Mouse (Mus musculus) embryonic facial prominence, embryonic 11.5 days (tissue): ENCODE data around the gene Crybb1. TPM values are rescaled to one million over a fixed set of nuclear protein-coding genes. Genes with fewer than 3 reads are reported as not detected.

Source experiments
- ATAC-seq: fragments of 200-750 bp; cut with Nextera tagmentation; replicated peaks from 2 replicates; pipeline ENCODE4 v1.8.0; 2017; ENCODE audit warnings: low read depth; ENCODE audit not compliant: insufficient number of reproducible peaks, low FRiP score, low TSS enrichment
- DNase-seq: peaks from one replicate; pipeline ENCODE4 v3.0.0-alpha.2; 2015; ENCODE audit warnings: low spot score
- H3K27ac ChIP-seq: fragments of 300-500 bp; sonication (generic); replicated peaks from 2 replicates; pipeline ENCODE4 v1.5.1; 2014; ENCODE audit warnings: mild to moderate bottlenecking, low read depth, low read length, control low read depth
- H3K27me3 ChIP-seq: fragments of 300-500 bp; sonication (generic); 2 replicates; pipeline ENCODE4 v1.6.1; 2014; ENCODE audit warnings: mild to moderate bottlenecking, low read length, moderate library complexity, mixed read lengths; ENCODE audit not compliant: control insufficient read depth, insufficient read depth
- H3K36me3 ChIP-seq: fragments of 300-500 bp; sonication (generic); replicated peaks from 2 replicates; pipeline ENCODE4 v1.6.1; 2014; ENCODE audit warnings: low read depth, mild to moderate bottlenecking, low read length, moderate library complexity, mixed read lengths; ENCODE audit not compliant: control insufficient read depth, insufficient read depth
- H3K4me1 ChIP-seq: fragments of 300-500 bp; sonication (generic); 2 replicates; pipeline ENCODE4 v1.6.1; 2014; ENCODE audit warnings: low read length, mixed read lengths; ENCODE audit not compliant: control insufficient read depth, insufficient read depth
- H3K4me2 ChIP-seq: fragments of 300-500 bp; sonication (generic); 2 replicates; pipeline ENCODE4 v1.6.1; 2014; ENCODE audit warnings: low read depth, mild to moderate bottlenecking, control low read depth, low read length, moderate library complexity
- H3K4me3 ChIP-seq: fragments of 300-500 bp; sonication (generic); 2 replicates; pipeline ENCODE4 v1.5.1; 2014; ENCODE audit warnings: low read depth, low read length, control low read depth
- H3K9ac ChIP-seq: fragments of 300-500 bp; sonication (generic); replicated peaks from 2 replicates; pipeline ENCODE4 v1.6.1; 2014; ENCODE audit warnings: mild to moderate bottlenecking, control low read depth, low read length
- H3K9me3 ChIP-seq: fragments of 300-500 bp; sonication (generic); replicated peaks from 2 replicates; pipeline ENCODE4 v1.6.1; 2016; ENCODE audit warnings: mild to moderate bottlenecking, low read length, inconsistent platforms, mixed read lengths; ENCODE audit not compliant: control insufficient read depth
- WGBS: fragments of 180-500 bp; shearing (Covaris S2); extraction: QIAGEN DNeasy Blood & Tissue Kit; methylation state at CpG from one replicate; pipeline ENCODE4 v1.1.7; 2014; 5-methylcytosine and 5-hydroxymethylcytosine counted together
- polyA plus RNA-seq: library from polyadenylated mRNA; unstranded; fragments of >200 nt; fragmentation: Nextera tagmentation; extraction: Ambion mirVana; gene quantifications from 2 replicates; pipeline ENCODE4 v1.2.1, GENCODE M21; 2014

Crybb1 gene
- 2.7 and 20.0 TPM in 2 replicates for polyA plus RNA-seq

DNA sequence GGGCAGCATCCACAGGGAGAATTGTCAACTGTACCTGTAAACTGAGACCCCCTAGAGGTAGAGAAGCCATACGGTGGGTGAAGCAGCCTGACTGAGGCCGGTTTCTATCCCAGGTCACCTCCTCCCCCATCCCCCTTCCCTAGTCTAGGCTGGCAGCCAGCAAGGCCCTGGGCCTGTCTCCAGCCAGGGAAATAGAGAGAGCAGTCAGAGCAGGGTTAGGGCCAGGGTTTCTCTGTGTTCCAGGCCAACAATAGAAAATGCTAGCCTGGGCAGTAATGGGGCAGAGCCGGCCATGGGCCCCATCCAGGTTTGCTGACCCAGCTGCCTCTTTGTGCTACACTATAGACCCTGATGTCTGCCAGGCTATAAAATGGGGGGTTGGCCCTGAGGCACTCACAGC, at the start of gene Crybb1:
Crybb1 (plus strand) TSS at position 390 of the 400 bp plus-strand sequence.
- Histone ChIP-seq H3K9ac (no peak within 1 kb of the TSS), H3K4me3 (no peak within 1 kb of the TSS), H3K4me1 (no peaks in the 10 kb centered on the region), H3K9me3 (no peaks in the 10 kb centered on the region), H3K4me2 (no peak within 1 kb of the TSS), H3K36me3 (no peaks in the 10 kb centered on the region), H3K27ac (no peak within 1 kb of the TSS), H3K27me3 (no peaks in the 10 kb centered on the region)
- 44% methylated on average over 3 of the region's 3 CpGs for WGBS
- DNase-seq (no peak), ATAC-seq (no peak)

DNA sequence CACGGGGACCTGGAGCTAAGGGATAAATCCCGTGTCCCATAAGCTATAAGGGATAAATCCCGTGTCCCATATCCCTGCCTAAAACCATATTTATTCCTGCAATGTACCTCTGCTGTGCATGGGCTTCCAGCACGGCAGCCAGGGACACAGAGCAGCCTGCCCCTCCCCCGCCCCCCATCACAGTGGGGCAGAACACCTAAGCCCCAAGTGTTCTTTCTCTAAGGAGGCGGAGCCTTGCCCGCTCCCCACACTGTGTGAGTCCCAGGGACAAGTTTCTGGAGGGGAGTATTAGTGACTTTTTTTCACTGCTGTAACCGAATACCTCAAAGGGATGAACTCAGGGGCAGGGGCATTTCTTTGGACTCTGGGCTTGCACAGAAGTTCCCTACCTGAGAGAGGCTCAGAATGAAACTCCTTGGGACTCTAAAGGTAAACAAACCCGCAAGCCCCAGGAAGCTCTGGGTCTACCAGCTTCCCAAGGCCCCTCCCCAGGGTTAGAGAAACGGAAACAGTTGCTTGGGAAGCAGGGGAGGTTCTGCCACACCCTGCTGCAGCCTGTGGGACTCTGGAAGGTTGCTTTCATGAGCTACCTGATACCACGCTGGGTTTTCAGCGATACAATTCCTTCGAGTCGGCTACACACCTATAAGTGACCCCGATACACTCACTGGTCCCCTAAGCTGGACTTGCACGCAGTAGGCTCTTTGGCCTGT, 48.9 kb upstream of the Crybb1 start:
- ATAC-seq (no peak; the same call in 1 of the 2 replicates), DNase-seq (no peak)
- peaks cover 6% of the 10 kb centered on the region for H3K4me1 ChIP-seq
- no peaks in the 10 kb centered on the region for H3K27me3 ChIP-seq
- WGBS = 19% methylated on average over 16 of the region's 16 CpGs
- peak overlapping the region; percentile 22; the same call in 1 of the 2 replicates for H3K9ac ChIP-seq
- H3K4me3 ChIP-seq = no peak overlapping the region
- H3K9me3 ChIP-seq = no peaks in the 10 kb centered on the region
- H3K4me2 ChIP-seq = peak overlapping the region; percentile 19
- no peaks in the 10 kb centered on the region for H3K36me3 ChIP-seq
- no peak overlapping the region for H3K27ac ChIP-seq

- no peak overlapping the region for H3K4me3 ChIP-seq
- H3K4me2 ChIP-seq = no peak overlapping the region
- H3K27me3 ChIP-seq = no peaks in the 10 kb centered on the region
- no peaks in the 10 kb centered on the region for H3K36me3 ChIP-seq
- no peak overlapping the region for H3K27ac ChIP-seq
- ATAC-seq = no peak
- 22% methylated on average over 4 of the region's 4 CpGs for WGBS
- H3K9ac ChIP-seq = no peak overlapping the region
- H3K9me3 ChIP-seq = no peaks in the 10 kb centered on the region
- DNase-seq = no peak
- peaks cover 6% of the 10 kb centered on the region for H3K4me1 ChIP-seq
Measured at GRCm38 (mm10) chr5:112208321-112208720, 47.3 kb upstream of the Crybb1 start.

DNA sequence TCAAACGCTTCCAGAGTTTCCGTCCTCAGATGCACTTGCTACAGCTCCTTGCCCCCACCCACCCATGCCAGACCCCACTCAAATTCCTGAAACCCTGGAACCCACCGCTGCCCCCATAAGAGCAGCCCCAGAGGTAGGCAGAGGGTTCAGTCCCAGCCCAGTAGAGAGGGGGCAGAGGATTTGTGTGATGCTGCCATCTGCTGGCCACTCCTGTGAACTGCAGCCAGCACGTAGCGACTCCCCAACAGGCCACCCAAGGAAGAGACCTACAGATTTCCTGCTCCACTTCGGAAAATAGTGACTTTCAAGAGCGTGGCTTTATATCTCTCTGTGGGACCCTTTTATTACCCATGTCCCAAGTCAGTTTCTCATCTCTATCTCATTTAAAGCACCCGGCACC, 45.5 kb upstream of the Crybb1 start:
- ATAC-seq (no peak), DNase-seq (peak; percentile 75)
- H3K4me2 ChIP-seq = no peak overlapping the region
- no peak overlapping the region for H3K27ac ChIP-seq
- no peak overlapping the region for H3K4me3 ChIP-seq
- H3K36me3 ChIP-seq = no peaks in the 10 kb centered on the region
- WGBS = 19% methylated on average over 8 of the region's 8 CpGs
- H3K4me1 ChIP-seq = peaks cover 6% of the 10 kb centered on the region
- H3K9me3 ChIP-seq = no peaks in the 10 kb centered on the region
- no peaks in the 10 kb centered on the region for H3K27me3 ChIP-seq
- H3K9ac ChIP-seq = no peak overlapping the region

GRCm38 (mm10) chr5:112211911-112212310, 43.7 kb upstream of the Crybb1 start:
- no peaks in the 10 kb centered on the region for H3K27me3 ChIP-seq
- H3K4me1 ChIP-seq = peaks cover 6% of the 10 kb centered on the region
- ATAC-seq = no peak

GRCm38 (mm10) chr5:112212711-112213264, 42.8 kb upstream of the Crybb1 start:
- no peak overlapping the region for H3K4me3 ChIP-seq
- H3K4me2 ChIP-seq = no peak overlapping the region
- no peaks in the 10 kb centered on the region for H3K36me3 ChIP-seq
- no peak overlapping the region for H3K9ac ChIP-seq
- 67% methylated on average over 6 of the region's 6 CpGs for WGBS
- H3K9me3 ChIP-seq = no peaks in the 10 kb centered on the region
- peaks cover 6% of the 10 kb centered on the region; the same call in 1 of the 2 replicates for H3K4me1 ChIP-seq
- no peak for DNase-seq
- ATAC-seq = no peak
- H3K27ac ChIP-seq = no peak overlapping the region
- H3K27me3 ChIP-seq = no peaks in the 10 kb centered on the region

More at GRCm38 (mm10) chr5:112211911-112212310, 43.7 kb upstream of the Crybb1 start:
- no peaks in the 10 kb centered on the region for H3K9me3 ChIP-seq
- H3K36me3 ChIP-seq = no peaks in the 10 kb centered on the region
- DNase-seq = no peak
- no peak overlapping the region for H3K27ac ChIP-seq
- 90% methylated on average over 7 of the region's 7 CpGs for WGBS
- no peak overlapping the region for H3K9ac ChIP-seq
- H3K4me2 ChIP-seq = no peak overlapping the region
- H3K4me3 ChIP-seq = no peak overlapping the region

- Histone ChIP-seq H3K4me2 (no peak overlapping the region), H3K4me1 (peaks cover 6% of the 10 kb centered on the region; the same call in 1 of the 2 replicates), H3K36me3 (no peaks in the 10 kb centered on the region), H3K27ac (0 out of 2 replicates have a peak overlapping the region, but pooled peaks have one; percentile 20), H3K9ac (peak overlapping the region; percentile 39; the same call in 1 of the 2 replicates), H3K27me3 (no peaks in the 10 kb centered on the region), H3K4me3 (no peak overlapping the region), H3K9me3 (no peaks in the 10 kb centered on the region)
- ATAC-seq = peak; percentile 12; the same call in 1 of the 2 replicates
- DNase-seq = peak; percentile 65
- WGBS = 37% methylated on average over 19 of the region's 19 CpGs
Measured at GRCm38 (mm10) chr5:112213331-112214240, 42.0 kb upstream of the Crybb1 start.
